Mouse (Mus musculus): ENCODE measurements at regions not wholly inside any gene's neighbourhood (a gene's known extent, or its start where the extent isn't known, plus 50 kb on each side); places are given as distances from the start of the nearest gene placed in this dataset.

GRCm38 (mm10) chr6:120614526-120614925 lies 51.6 kb upstream of the Cecr2 start:
- no peak for DNase-seq (ENCODE audit: low spot score in 2 of 2)

- DNase-seq (ENCODE audit: low spot score in 2 of 2), result no peak
Measured at GRCm38 (mm10) chr6:120612346-120612745, 53.8 kb upstream of the Cecr2 start.

GRCm38 (mm10) chr6:120609858-120610257 lies 56.3 kb upstream of the Cecr2 start:
- DNase-seq (ENCODE audit: low spot score in 2 of 2), result no peak

- DNase-seq (ENCODE audit: low spot score in 2 of 2), result no peak
Measured at GRCm38 (mm10) chr6:120605471-120605870, 60.7 kb upstream of the Cecr2 start.

GRCm38 (mm10) chr6:120604020-120604958 lies 61.9 kb upstream of the Cecr2 start:
- DNase-seq (ENCODE audit: low spot score in 2 of 2), result no peak

GRCm38 (mm10) chr6:120603454-120603853 lies 62.7 kb upstream of the Cecr2 start:
- DNase-seq (ENCODE audit: low spot score in 2 of 2), result no peak

- DNase-seq (ENCODE audit: low spot score in 2 of 2), result no peak
Measured at GRCm38 (mm10) chr6:120600376-120600775, 65.8 kb upstream of the Cecr2 start.

GRCm38 (mm10) chr6:120598471-120598870 lies 67.4 kb upstream of the Hdhd5 start:
- DNase-seq (ENCODE audit: low spot score in 2 of 2), result no peak

- DNase-seq (ENCODE audit: low spot score in 2 of 2), result no peak
Measured at GRCm38 (mm10) chr6:120597887-120598286, 66.8 kb upstream of the Hdhd5 start.

GRCm38 (mm10) chr6:120596717-120597116 lies 65.6 kb upstream of the Hdhd5 start:
- DNase-seq (ENCODE audit: low spot score in 2 of 2), result no peak

GRCm38 (mm10) chr6:120594463-120594862 lies 63.3 kb upstream of the Hdhd5 start:
- DNase-seq (ENCODE audit: low spot score in 2 of 2), result no peak

- no peak for DNase-seq (ENCODE audit: low spot score in 2 of 2)
Measured at GRCm38 (mm10) chr6:120592705-120593104, 61.6 kb upstream of the Hdhd5 start.

- peak in 1 of 2 experiments; percentile 12 for DNase-seq (ENCODE audit: low spot score in 2 of 2)
Measured at GRCm38 (mm10) chr6:120592031-120592681, 61.0 kb upstream of the Hdhd5 start.

- no peak for DNase-seq (ENCODE audit: low spot score in 2 of 2)
Measured at GRCm38 (mm10) chr6:120590191-120590590, 59.1 kb upstream of the Hdhd5 start.

GRCm38 (mm10) chr6:120588701-120589659 lies 57.9 kb upstream of the Hdhd5 start:
- no peak for DNase-seq (ENCODE audit: low spot score in 2 of 2)

- DNase-seq (ENCODE audit: low spot score in 2 of 2), result no peak
Measured at GRCm38 (mm10) chr6:120585941-120586280, 54.8 kb upstream of the Hdhd5 start.

GRCm38 (mm10) chr6:120585118-120585940 lies 54.2 kb upstream of the Hdhd5 start:
- DNase-seq (ENCODE audit: low spot score in 2 of 2), result no peak

GRCm38 (mm10) chr6:120581748-120582147 lies 50.6 kb upstream of the Hdhd5 start:
- no peak for DNase-seq (ENCODE audit: low spot score in 2 of 2)

Data from left cerebral cortex, adult 9 months (tissue).